Mouse (Mus musculus): ENCODE measurements around the gene Peak1.

GRCm38 (mm10) chr9:56255676-56256432, 162.0 kb downstream of the Peak1 start:
- no peak for TF ChIP-seq CTCF (IDR thresholded peaks at IDR 0.05)
- TF ChIP-seq EP300 (IDR thresholded peaks at IDR 0.05; ENCODE audit: insufficient read depth, low read depth, low read length): no peak
